Mouse (Mus musculus): ENCODE measurements around the gene Gm21887. TPM values are rescaled to one million over a fixed set of nuclear protein-coding genes. Genes with fewer than 3 reads are reported as not detected.
"Not testable (repeated sequence)": the region's sequence is repeated elsewhere in the genome, so short reads cannot be mapped to it uniquely, and the experiment has no call there.

Gm21887 gene
- polyA plus RNA-seq, 1 experiment from 2014 or later = 106 TPM

DNA sequence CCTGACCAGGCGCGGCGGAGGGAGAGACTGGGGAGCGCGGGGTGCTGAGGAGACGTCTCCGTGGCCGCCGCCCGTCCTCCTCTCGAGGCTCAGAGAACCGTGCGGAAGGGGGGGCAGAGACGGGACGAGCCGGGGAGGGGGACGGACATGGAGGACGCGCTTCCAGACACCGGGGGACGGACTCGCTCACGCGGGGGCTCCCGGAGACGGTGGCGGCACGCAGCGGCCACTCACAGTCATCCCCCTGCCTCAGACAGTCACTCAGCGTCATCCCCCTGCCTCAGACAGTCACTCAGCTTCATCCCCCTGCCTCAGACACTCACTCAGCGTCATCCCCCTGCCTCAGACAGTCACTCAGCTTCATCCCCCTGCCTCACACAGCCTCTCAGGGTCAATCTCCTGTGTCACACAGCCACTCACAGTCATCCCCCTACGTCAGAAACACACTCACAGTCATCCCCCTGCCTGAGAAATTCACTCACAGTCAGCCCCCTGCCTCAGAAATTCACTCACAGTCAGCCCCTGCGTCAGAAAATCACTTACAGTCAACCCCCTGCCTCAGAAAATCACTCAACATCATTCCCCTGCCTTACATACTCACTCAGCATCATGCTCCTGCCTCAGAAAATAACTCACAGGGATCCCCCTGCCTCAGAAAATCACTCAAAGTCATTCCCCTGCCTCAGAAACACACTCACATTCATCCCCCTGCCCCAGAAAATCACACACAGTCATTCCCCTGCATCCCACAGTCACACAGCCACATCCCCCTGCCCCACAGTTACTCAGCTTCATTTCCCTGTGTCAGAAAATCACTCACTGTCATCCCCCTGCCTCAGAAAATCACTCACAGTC lies 15.2 kb upstream of the Gm21887 start:
- DNase-seq (ENCODE audit: low spot score); H3K9ac ChIP-seq (ENCODE audit: low read depth, low read length); H3K27me3 ChIP-seq (ENCODE audit: insufficient read depth, low read length); ATAC-seq (replicated peaks; ENCODE audit: low FRiP score, low read depth); H3K4me2 ChIP-seq (ENCODE audit: low read length); H3K27ac ChIP-seq; H3K4me3 ChIP-seq (replicated peaks; ENCODE audit: low read depth, low read length); H3K4me1 ChIP-seq (replicated peaks; ENCODE audit: insufficient read depth, low read length); H3K36me3 ChIP-seq (ENCODE audit: insufficient read depth, low read length): not testable (repeated sequence)
- peaks cover 11% of the 10 kb centered on the region; the same call in 1 of the 2 replicates for H3K9me3 ChIP-seq (replicated peaks; ENCODE audit: low read length)
- 55% methylated on average over 30 of the region's 33 CpGs for WGBS

DNA sequence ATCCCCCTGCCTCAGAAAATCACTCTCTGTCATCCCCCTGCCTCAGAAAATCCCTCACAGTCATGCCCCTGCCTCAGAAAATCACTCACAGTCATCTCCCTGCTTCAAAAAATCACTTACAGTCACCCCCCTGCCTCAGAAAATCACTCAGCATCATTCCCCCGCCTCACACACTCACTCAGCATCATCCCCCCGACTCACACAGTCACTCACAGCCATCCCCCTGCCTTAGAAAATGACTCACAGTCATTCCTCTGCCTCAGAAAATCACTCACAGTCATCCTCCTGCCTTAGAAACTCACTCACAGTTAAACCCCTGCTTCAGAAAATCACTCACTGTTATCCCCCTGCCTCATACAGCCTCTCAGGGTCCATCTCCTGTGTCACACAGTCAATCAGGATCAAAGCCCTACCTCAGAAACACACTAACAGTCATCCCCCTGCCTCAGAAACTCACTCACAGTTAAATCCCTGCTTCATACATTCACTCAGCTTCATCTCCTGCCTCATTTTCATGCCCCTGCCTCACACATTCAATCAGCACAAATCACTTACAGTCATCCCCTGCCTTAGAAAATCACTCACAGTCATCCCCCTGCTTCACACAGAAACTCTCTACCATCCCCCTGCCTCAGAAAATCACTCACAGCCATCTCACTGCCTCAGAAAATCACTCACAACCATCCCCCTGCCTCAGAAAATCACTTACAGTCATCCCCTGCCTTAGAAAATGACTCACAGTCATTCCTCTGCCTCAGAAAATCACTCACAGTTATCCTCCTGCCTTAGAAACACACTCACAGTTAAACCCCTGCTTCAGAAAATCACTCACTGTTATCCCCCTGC lies 14.4 kb upstream of the Gm21887 start:
- H3K9ac ChIP-seq (ENCODE audit: low read depth, low read length); ATAC-seq (replicated peaks; ENCODE audit: low FRiP score, low read depth); H3K4me2 ChIP-seq (ENCODE audit: low read length); H3K27ac ChIP-seq; H3K4me1 ChIP-seq (replicated peaks; ENCODE audit: insufficient read depth, low read length); H3K27me3 ChIP-seq (ENCODE audit: insufficient read depth, low read length); H3K36me3 ChIP-seq (ENCODE audit: insufficient read depth, low read length); H3K9me3 ChIP-seq (replicated peaks; ENCODE audit: low read length); H3K4me3 ChIP-seq (replicated peaks; ENCODE audit: low read depth, low read length): not testable (repeated sequence)
- WGBS = 40% methylated on average over 2 of the region's 2 CpGs
- peak; percentile 9 for DNase-seq (ENCODE audit: low spot score)

DNA sequence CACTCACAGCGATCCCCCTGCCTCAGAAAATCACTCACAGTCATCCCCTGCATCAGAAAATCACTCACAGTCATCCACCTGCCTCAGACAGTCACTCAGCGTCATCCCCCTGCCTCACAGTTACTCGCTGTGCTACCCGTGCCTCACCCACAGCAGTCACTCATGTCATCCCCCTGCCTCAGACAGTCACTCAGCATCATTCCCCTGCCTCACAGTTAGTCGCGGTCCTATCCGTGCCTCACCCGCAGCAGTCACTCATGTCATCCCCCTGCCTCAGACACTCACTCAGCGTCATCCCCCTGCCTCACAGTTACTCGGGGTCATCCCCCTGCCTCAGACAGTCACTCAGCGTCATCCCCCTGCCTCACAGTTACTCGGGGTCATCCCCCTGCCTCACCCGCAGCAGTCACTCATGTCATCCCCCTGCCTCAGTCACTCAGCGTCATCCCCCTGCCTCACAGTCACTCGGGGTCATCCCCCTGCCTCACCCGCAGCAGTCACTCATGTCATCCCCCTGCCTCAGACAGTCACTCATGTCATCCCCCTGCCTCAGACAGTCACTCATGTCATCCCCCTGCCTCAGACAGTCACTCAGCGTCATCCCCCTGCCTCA lies 13.4 kb upstream of the Gm21887 start:
- H3K36me3 ChIP-seq (ENCODE audit: insufficient read depth, low read length); H3K9ac ChIP-seq (ENCODE audit: low read depth, low read length); H3K4me1 ChIP-seq (replicated peaks; ENCODE audit: insufficient read depth, low read length); ATAC-seq (replicated peaks; ENCODE audit: low FRiP score, low read depth); H3K4me3 ChIP-seq (replicated peaks; ENCODE audit: low read depth, low read length); DNase-seq (ENCODE audit: low spot score); H3K9me3 ChIP-seq (replicated peaks; ENCODE audit: low read length); H3K4me2 ChIP-seq (ENCODE audit: low read length); H3K27me3 ChIP-seq (ENCODE audit: insufficient read depth, low read length); H3K27ac ChIP-seq: not testable (repeated sequence)
- WGBS = 53% methylated on average over 17 of the region's 17 CpGs

DNA sequence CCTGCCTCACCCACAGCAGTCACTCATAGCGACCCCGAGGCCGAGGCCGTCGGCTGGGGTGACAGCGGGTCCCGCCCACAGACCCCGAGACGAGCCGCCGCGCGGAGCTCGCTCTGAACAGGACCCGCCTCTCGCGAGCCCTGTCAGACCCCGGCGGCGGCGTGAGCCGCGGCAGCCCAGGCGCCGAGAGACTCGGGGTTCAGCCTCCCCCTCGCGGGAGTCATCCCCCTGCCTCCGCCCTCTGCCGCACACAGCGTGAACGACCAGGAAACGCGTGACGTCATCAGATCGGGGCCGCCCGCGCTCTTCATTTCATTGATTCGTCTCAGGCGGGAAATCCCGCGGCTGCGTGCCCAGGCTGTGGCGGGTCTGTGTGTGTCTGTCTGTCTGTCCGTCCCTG lies 12.5 kb upstream of the Gm21887 start:
- H3K27ac ChIP-seq; DNase-seq (ENCODE audit: low spot score); H3K27me3 ChIP-seq (ENCODE audit: insufficient read depth, low read length); H3K4me1 ChIP-seq (replicated peaks; ENCODE audit: insufficient read depth, low read length); H3K9me3 ChIP-seq (replicated peaks; ENCODE audit: low read length); H3K36me3 ChIP-seq (ENCODE audit: insufficient read depth, low read length): not testable (repeated sequence)
- Histone ChIP-seq H3K4me2 (ENCODE audit: low read length) (peak overlapping the region; percentile 77), H3K4me3 (replicated peaks; ENCODE audit: low read depth, low read length) (peak overlapping the region; percentile 34), H3K9ac (ENCODE audit: low read depth, low read length) (peak overlapping the region; percentile 20; the same call in 1 of the 2 replicates)
- peak; percentile 30 for ATAC-seq (replicated peaks; ENCODE audit: low FRiP score, low read depth)
- WGBS = 39% methylated on average over 46 of the region's 46 CpGs

DNA sequence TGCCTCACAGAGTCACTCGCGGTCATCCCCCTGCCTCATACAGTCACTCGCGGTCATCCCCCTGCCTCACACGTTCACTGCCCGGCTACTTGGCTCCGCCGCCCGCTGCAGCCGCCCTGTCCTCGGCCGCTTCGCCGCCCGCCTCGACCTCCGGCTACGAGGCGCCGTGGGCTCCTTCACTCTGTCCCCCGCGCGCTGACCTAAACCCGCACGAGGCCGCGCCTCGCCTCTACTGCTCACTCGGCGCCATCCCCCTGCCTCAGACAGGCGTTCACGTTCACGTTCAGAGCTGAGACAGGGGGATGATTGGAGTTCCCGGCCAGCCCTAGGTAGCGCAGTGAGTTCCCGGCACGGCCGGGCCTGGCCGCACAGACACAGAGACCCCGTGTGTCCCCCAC lies 12.0 kb upstream of the Gm21887 start:
- not testable (repeated sequence) for H3K27me3 ChIP-seq (ENCODE audit: insufficient read depth, low read length); DNase-seq (ENCODE audit: low spot score); H3K4me1 ChIP-seq (replicated peaks; ENCODE audit: insufficient read depth, low read length); H3K36me3 ChIP-seq (ENCODE audit: insufficient read depth, low read length); H3K9me3 ChIP-seq (replicated peaks; ENCODE audit: low read length); ATAC-seq (replicated peaks; ENCODE audit: low FRiP score, low read depth)
- H3K4me2 ChIP-seq (ENCODE audit: low read length) = peak overlapping the region; percentile 77
- H3K27ac ChIP-seq = 0 out of 2 replicates have a peak overlapping the region, but pooled peaks have one; percentile 10
- H3K4me3 ChIP-seq (replicated peaks; ENCODE audit: low read depth, low read length) = peak overlapping the region; percentile 34
- WGBS = 47% methylated on average over 40 of the region's 40 CpGs
- H3K9ac ChIP-seq (ENCODE audit: low read depth, low read length) = 0 out of 2 replicates have a peak overlapping the region, but pooled peaks have one; percentile 19

DNA sequence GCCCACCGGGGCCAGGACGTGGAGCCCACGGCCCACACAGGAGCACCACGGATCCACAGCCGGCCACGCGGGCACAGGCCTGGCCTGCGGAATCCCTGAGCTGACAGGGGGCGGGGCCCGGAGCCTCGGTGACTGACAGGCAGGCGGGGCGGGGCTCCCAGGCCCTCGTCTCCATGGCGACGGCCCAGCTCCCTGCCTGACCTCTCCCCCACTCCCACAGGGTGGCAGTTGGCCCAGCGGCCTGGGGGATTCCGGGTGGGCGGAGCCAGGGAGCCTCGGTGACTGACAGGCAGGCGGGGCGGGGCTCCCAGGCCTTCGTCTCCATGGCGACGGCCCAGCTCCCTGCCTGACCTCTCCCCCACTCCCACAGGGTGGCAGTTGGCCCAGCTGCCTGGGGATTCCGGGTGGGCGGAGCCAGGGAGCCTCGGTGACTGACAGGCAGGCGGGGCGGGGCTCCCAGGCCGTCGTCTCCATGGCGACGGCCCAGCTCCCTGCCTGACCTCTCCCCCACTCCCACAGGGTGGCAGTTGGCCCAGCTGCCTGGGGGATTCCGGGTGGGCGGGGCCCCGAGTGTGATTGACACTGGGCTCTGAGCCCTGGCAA lies 11.5 kb upstream of the Gm21887 start:
- H3K4me1 ChIP-seq (replicated peaks; ENCODE audit: insufficient read depth, low read length); H3K9me3 ChIP-seq (replicated peaks; ENCODE audit: low read length); H3K27me3 ChIP-seq (ENCODE audit: insufficient read depth, low read length); H3K36me3 ChIP-seq (ENCODE audit: insufficient read depth, low read length): not testable (repeated sequence)
- DNase-seq (ENCODE audit: low spot score) (peak; percentile 44), ATAC-seq (replicated peaks; ENCODE audit: low FRiP score, low read depth) (peak; percentile 91)
- H3K9ac ChIP-seq (ENCODE audit: low read depth, low read length) = 0 out of 2 replicates have a peak overlapping the region, but pooled peaks have one; percentile 19
- peak overlapping the region; percentile 77 for H3K4me2 ChIP-seq (ENCODE audit: low read length)
- 0 out of 2 replicates have a peak overlapping the region, but pooled peaks have one; percentile 10 for H3K27ac ChIP-seq
- peak overlapping the region; percentile 34 for H3K4me3 ChIP-seq (replicated peaks; ENCODE audit: low read depth, low read length)
- 44% methylated on average over 37 of the region's 37 CpGs for WGBS

DNA sequence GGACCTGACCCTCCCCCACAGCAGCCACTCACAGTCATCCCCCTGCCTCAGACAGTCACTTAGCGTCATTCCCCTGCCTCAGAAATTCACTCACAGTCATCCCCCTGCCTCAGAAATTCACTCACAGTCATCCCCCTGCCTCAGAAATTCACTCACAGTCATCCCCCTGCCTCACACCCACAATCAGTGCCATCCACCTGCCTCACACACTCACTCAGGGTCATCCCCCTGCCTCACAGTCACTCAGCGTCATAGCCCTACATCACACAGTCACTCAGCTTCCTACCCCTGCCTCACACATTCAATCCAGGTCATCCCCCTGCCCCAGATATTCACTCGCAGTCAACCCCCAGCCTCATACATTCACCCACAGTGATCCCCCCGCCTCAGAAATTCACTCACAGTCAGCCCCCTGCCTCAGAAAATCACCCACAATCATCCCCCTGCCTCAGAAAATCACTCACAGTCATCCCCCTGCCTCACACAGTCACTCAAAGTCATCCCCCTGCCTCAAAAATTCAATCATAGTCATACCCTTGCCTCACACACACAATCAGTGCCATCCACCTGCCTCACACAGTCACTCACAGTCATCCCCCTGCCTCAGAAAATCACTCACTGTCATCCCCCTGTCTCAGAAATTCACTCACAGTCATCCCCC lies 10.8 kb upstream of the Gm21887 start:
- not testable (repeated sequence) for H3K4me3 ChIP-seq (replicated peaks; ENCODE audit: low read depth, low read length); H3K9ac ChIP-seq (ENCODE audit: low read depth, low read length); H3K27me3 ChIP-seq (ENCODE audit: insufficient read depth, low read length); H3K36me3 ChIP-seq (ENCODE audit: insufficient read depth, low read length); H3K4me1 ChIP-seq (replicated peaks; ENCODE audit: insufficient read depth, low read length); H3K27ac ChIP-seq; DNase-seq (ENCODE audit: low spot score); ATAC-seq (replicated peaks; ENCODE audit: low FRiP score, low read depth); H3K9me3 ChIP-seq (replicated peaks; ENCODE audit: low read length)
- peak overlapping the region; percentile 77 for H3K4me2 ChIP-seq (ENCODE audit: low read length)
- WGBS = 56% methylated on average over 4 of the region's 4 CpGs

DNA sequence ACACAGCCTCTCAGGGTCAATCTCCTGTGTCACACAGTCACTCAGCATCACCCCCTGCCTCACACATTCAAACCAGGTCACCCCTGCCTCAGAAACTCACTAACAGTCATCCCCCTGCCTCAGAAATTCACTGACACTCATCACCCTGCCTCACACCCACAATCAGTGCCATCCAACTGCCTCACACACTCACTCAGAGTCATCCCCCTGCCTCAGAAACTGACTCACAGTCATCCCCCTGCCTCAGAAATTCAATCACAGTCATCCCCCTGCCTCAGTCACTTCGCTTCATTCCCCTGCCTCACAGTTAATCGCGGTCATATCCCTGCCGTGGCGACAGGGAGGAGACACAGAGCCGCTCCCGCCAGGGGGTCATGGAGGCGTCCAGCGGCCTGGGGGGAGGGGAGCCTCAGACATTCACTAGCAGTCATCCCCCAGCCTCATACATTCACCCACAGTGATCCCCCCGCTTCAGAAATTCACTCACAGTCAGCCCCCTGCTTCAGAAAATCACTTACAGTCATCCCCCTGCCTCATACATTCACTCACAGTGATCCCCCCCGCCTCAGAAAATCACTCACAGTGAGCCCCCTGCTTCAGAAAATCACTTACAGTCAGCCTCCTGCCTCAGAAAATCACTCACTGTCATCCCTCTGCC lies 10.1 kb upstream of the Gm21887 start:
- H3K4me2 ChIP-seq (ENCODE audit: low read length); ATAC-seq (replicated peaks; ENCODE audit: low FRiP score, low read depth); H3K9me3 ChIP-seq (replicated peaks; ENCODE audit: low read length); H3K36me3 ChIP-seq (ENCODE audit: insufficient read depth, low read length); H3K4me3 ChIP-seq (replicated peaks; ENCODE audit: low read depth, low read length); H3K27me3 ChIP-seq (ENCODE audit: insufficient read depth, low read length); H3K27ac ChIP-seq; H3K9ac ChIP-seq (ENCODE audit: low read depth, low read length); H3K4me1 ChIP-seq (replicated peaks; ENCODE audit: insufficient read depth, low read length): not testable (repeated sequence)
- WGBS = 47% methylated on average over 11 of the region's 11 CpGs
- DNase-seq (ENCODE audit: low spot score) = peak; percentile 14

Measured in kidney, postnatal 0 days (tissue).